23 mouse cellular contexts compared by ENCODE assay signal in the genomic region with DNA sequence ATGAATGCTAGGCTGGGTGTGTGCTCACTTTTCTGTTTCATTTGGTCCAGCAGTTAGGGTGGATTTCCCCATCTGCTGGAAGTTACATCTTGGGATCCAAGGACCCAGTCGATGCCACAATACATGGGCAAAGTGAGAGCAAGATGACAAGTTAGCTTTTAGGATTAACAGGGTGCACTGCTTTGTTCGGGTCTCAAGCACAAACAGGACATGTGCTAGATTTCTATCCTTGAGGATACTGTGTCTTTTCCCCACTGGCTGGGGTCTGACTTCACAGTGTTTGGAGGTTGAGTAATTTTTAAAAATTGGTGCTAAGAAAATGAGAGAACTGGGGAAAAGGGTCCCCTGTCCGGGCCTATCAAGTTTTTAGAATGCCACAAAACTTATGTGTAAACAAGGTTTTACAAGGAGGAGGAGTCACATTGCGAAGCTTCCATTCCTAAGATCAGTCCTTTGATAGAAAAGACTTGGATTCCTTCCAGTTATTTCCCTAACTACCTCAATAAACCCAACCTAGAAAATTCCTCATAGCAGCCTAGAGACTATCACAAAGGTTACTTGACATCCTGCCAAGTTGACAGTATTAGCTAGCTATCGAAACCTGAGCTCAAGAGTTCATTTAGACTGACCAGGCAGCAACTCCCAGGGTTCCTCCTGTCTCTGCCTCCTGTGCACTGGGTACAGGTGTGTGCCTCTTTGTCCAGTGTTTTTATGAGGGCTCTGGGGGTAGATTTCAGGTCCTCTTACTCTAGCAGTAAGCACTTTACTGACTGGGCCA. TPM values are rescaled to one million over a fixed set of nuclear protein-coding genes. Genes with fewer than 3 reads are reported as not detected.
DNase-seq lines count a peak whose midpoint lies in the region; ATAC-seq and TF ChIP-seq lines count a peak whose summit lies in the region.
"Had no signal": no experiment of that assay in that cellular context is flagged by ENCODE, and none has a peak within 500 bp of the region (broad histone marks: within the 10 kb centered on the region; RNA-seq: fewer than 3 reads in every experiment).

No protein-coding gene starts in this region.

- TF ChIP-seq CTCF in kidney, adult 2 months (conservative IDR thresholded peaks at IDR 0.05; ENCODE audit: insufficient read depth, insufficient read length, low read depth, low read length): no peak
- no peak for TF ChIP-seq CTCF in liver, postnatal 0 days (IDR thresholded peaks at IDR 0.05; ENCODE audit: low read depth)
- no peak for TF ChIP-seq CTCF in intestine, postnatal 0 days (IDR thresholded peaks at IDR 0.05; ENCODE audit: low read depth)

- H3K36me3 ChIP-seq in kidney, adult 2 months (ENCODE audit: control insufficient read depth, insufficient read depth, low read length): no peaks in the 10 kb centered on the region
- no peaks in the 10 kb centered on the region for H3K36me3 ChIP-seq in liver, postnatal 0 days (replicated peaks; ENCODE audit: insufficient read depth, low read length)
- H3K36me3 ChIP-seq in liver, embryonic 12.5 days: no peaks in the 10 kb centered on the region
- no peaks in the 10 kb centered on the region for H3K36me3 ChIP-seq in intestine, postnatal 0 days (ENCODE audit: control insufficient read depth, insufficient read depth)
- H3K36me3 ChIP-seq: embryonic facial prominence, embryonic 15.5 days; forebrain, embryonic 10.5 days; hindbrain, embryonic 13.5 days; neural tube, embryonic 12.5 days had no signal

- no peak overlapping the region for H3K27ac ChIP-seq in kidney, adult 2 months (ENCODE audit: insufficient read depth, low read depth, low read length)
- H3K27ac ChIP-seq in liver, postnatal 0 days (ENCODE audit: low read depth): no peak overlapping the region
- H3K27ac ChIP-seq in liver, embryonic 12.5 days: no peak overlapping the region
- 0 out of 2 replicates have a peak overlapping the region, but pooled peaks have one; percentile 8 for H3K27ac ChIP-seq in intestine, postnatal 0 days (ENCODE audit: low read depth, low read length)
- H3K27ac ChIP-seq: forebrain, embryonic 10.5 days; hindbrain, embryonic 13.5 days; kidney, postnatal 0 days; neural tube, embryonic 12.5 days had no signal

- H3K9me3 ChIP-seq in liver, postnatal 0 days (ENCODE audit: low read length): no peaks in the 10 kb centered on the region
- no peaks in the 10 kb centered on the region for H3K9me3 ChIP-seq in liver, embryonic 12.5 days (replicated peaks)
- no peaks in the 10 kb centered on the region for H3K9me3 ChIP-seq in intestine, postnatal 0 days (ENCODE audit: control insufficient read depth)
- H3K9me3 ChIP-seq: embryonic facial prominence, embryonic 15.5 days; forebrain, embryonic 10.5 days; hindbrain, embryonic 13.5 days; neural tube, embryonic 12.5 days had no signal

- H3K9ac ChIP-seq in liver, postnatal 0 days (replicated peaks): no peak overlapping the region
- no peak overlapping the region for H3K9ac ChIP-seq in liver, embryonic 12.5 days
- H3K9ac ChIP-seq in intestine, postnatal 0 days (ENCODE audit: low read depth, low read length): no peak overlapping the region
- H3K9ac ChIP-seq: embryonic facial prominence, embryonic 15.5 days; hindbrain, embryonic 13.5 days; neural tube, embryonic 12.5 days had no signal

- peak; percentile 64 for DNase-seq in kidney, adult 2 months
- DNase-seq in kidney, postnatal 10 days: no peak
- DNase-seq in liver, postnatal 0 days: no peak
- no peak for DNase-seq in testis, postnatal 14 days (ENCODE audit: low spot score)
- no peak for DNase-seq in right cerebral cortex, adult 18-20 months
- DNase-seq: adrenal gland, postnatal 25 days; cerebellum, adult 11 months; cerebellum, adult 9-11 months; gastrocnemius, postnatal 25 days; heart, postnatal 36 days; layer of hippocampus, adult 9-11 months; liver; lung, adult 2 months; midbrain, embryonic 14.5 days; right cerebral cortex, postnatal 25 days; thymus, postnatal 25 days had no signal

- ATAC-seq in liver, postnatal 0 days: peak; percentile 58
- no peak for ATAC-seq in liver, embryonic 12.5 days
- ATAC-seq in intestine, postnatal 0 days: peak; percentile 81

- WGBS in kidney, adult 2 months: 58% methylated on average over 5 of the region's 5 CpGs
- 58% methylated on average over 5 of the region's 5 CpGs for WGBS in liver, postnatal 0 days (ENCODE audit: insufficient replicate concordance)
- WGBS in liver, embryonic 12.5 days (ENCODE audit: insufficient replicate concordance): 70% methylated on average over 5 of the region's 5 CpGs
- 44% methylated on average over 5 of the region's 5 CpGs for WGBS in intestine, postnatal 0 days

- no peak for TF ChIP-seq POLR2A in kidney, adult 2 months (IDR thresholded peaks at IDR 0.05; ENCODE audit: low read depth, low read length)

- TF ChIP-seq EP300 in liver, postnatal 0 days (IDR thresholded peaks at IDR 0.05; ENCODE audit: low read depth): no peak

- H3K4me3 ChIP-seq in kidney, adult 2 months (ENCODE audit: insufficient read depth, low read depth, low read length): no peak overlapping the region
- H3K4me3 ChIP-seq in liver, postnatal 0 days (ENCODE audit: low read depth, low read length): no peak overlapping the region
- H3K4me3 ChIP-seq in liver, embryonic 12.5 days: no peak overlapping the region
- H3K4me3 ChIP-seq in intestine, postnatal 0 days (ENCODE audit: low read depth, low read length): no peak overlapping the region
- H3K4me3 ChIP-seq: embryonic facial prominence, embryonic 15.5 days; forebrain, embryonic 10.5 days; hindbrain, embryonic 13.5 days; neural tube, embryonic 12.5 days had no signal

- no peaks in the 10 kb centered on the region for H3K27me3 ChIP-seq in kidney, adult 2 months (replicated peaks; ENCODE audit: control insufficient read depth, insufficient read depth, low read length)
- H3K27me3 ChIP-seq in liver, postnatal 0 days (ENCODE audit: insufficient read depth, low read length): no peaks in the 10 kb centered on the region
- H3K27me3 ChIP-seq in liver, embryonic 12.5 days (replicated peaks): peaks cover 28% of the 10 kb centered on the region
- no peaks in the 10 kb centered on the region for H3K27me3 ChIP-seq in intestine, postnatal 0 days (replicated peaks; ENCODE audit: control insufficient read depth, insufficient read depth, low read length)
- H3K27me3 ChIP-seq: embryonic facial prominence, embryonic 15.5 days; hindbrain, embryonic 13.5 days; neural tube, embryonic 12.5 days had no signal

- H3K4me1 ChIP-seq in kidney, adult 2 months (ENCODE audit: control insufficient read depth, insufficient read depth, low read length): peaks cover 6% of the 10 kb centered on the region; the same call in 1 of the 2 replicates
- peaks cover 14% of the 10 kb centered on the region; the same call in 1 of the 2 replicates for H3K4me1 ChIP-seq in liver, postnatal 0 days (ENCODE audit: insufficient read depth)
- H3K4me1 ChIP-seq in liver, embryonic 12.5 days: no peaks in the 10 kb centered on the region
- peaks cover 7% of the 10 kb centered on the region; the same call in 1 of the 2 replicates for H3K4me1 ChIP-seq in intestine, postnatal 0 days (replicated peaks; ENCODE audit: control insufficient read depth, insufficient read depth, low read length)
- H3K4me1 ChIP-seq: forebrain, embryonic 10.5 days; hindbrain, embryonic 13.5 days; neural tube, embryonic 12.5 days had no signal

- no peak overlapping the region for H3K4me2 ChIP-seq in liver, postnatal 0 days (ENCODE audit: low read depth, low read length)
- no peak overlapping the region for H3K4me2 ChIP-seq in liver, embryonic 12.5 days
- H3K4me2 ChIP-seq in intestine, postnatal 0 days (replicated peaks; ENCODE audit: low read depth): no peak overlapping the region
- H3K4me2 ChIP-seq: embryonic facial prominence, embryonic 15.5 days; hindbrain, embryonic 13.5 days; neural tube, embryonic 12.5 days had no signal

RNA-seq across cellular contexts. Expression of a gene that starts 9.7 kb away (rescaled TPM):
- polyA plus RNA-seq in kidney, adult 2 months (2012; rRNA removed): 11.1 and 15.3 TPM in 2 replicates
- polyA plus RNA-seq in liver, postnatal 0 days (2015; fragmentation: Nextera tagmentation; extraction: Ambion mirVana): 6.3 and 6.7 TPM in 2 replicates
- 6.4 and 8.8 TPM in 2 replicates for polyA plus RNA-seq in liver, embryonic 12.5 days (2016; fragmentation: Nextera tagmentation; extraction: Ambion mirVana)
- 3.7 and 3.9 TPM in 2 replicates for polyA plus RNA-seq in intestine, postnatal 0 days (2015; fragmentation: Nextera tagmentation; extraction: Ambion mirVana)

RNA-seq across cellular contexts. Expression of a gene that starts 40.5 kb away (rescaled TPM):
- polyA plus RNA-seq in kidney, adult 2 months (2012; rRNA removed): 15.4 and 17.6 TPM in 2 replicates
- polyA plus RNA-seq in liver, postnatal 0 days (2015; fragmentation: Nextera tagmentation; extraction: Ambion mirVana): 2.2 and 2.4 TPM in 2 replicates
- 8.2 and 8.5 TPM in 2 replicates for polyA plus RNA-seq in liver, embryonic 12.5 days (2016; fragmentation: Nextera tagmentation; extraction: Ambion mirVana)
- 20.7 and 21.9 TPM in 2 replicates for polyA plus RNA-seq in intestine, postnatal 0 days (2015; fragmentation: Nextera tagmentation; extraction: Ambion mirVana)
